Mouse (Mus musculus): ENCODE measurements around the gene Slc39a5. TPM values are rescaled to one million over a fixed set of nuclear protein-coding genes. Genes with fewer than 3 reads are reported as not detected.
A peak's percentile ranks its signal among the peaks of the same experiment; 100 is the strongest.

Gene Slc39a5
- polyA plus RNA-seq, 1 experiment from 2014 or later: 88.2 TPM

DNA sequence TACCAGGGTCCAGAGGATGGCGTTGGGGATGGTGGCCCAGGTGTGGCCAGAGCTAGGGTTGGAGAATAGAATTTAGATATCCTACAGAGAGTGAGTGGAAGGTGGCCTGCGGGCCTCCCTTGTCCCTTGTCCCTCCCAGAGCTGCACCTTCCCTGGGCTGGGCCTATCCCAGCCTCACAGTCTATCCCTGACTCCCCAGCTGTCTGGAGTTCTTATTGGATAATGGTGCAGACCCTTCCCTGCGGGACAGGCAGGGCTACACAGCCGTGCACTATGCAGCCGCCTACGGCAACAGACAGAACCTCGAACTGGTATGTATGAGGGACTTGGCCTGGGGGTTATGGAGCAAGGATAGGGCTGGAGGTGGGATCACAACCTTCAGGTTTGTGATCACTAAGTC lies 15.1 kb downstream of the Slc39a5 start:
- ATAC-seq (ENCODE audit: low read depth): no peak
- H3K27ac ChIP-seq (ENCODE audit: low read length): no peak overlapping the region
- H3K27me3 ChIP-seq (ENCODE audit: control insufficient read depth, insufficient read depth, low read depth, low read length): no peaks in the 10 kb centered on the region
- H3K36me3 ChIP-seq (ENCODE audit: control insufficient read depth, insufficient read depth): peaks cover 62% of the 10 kb centered on the region
- 87% methylated on average over 7 of the region's 7 CpGs for WGBS (ENCODE audit: insufficient replicate concordance)
- no peak overlapping the region for H3K4me2 ChIP-seq (ENCODE audit: low read depth, low read length)
- no peak overlapping the region for H3K4me3 ChIP-seq (ENCODE audit: low read depth, low read length)
- no peak overlapping the region for H3K9ac ChIP-seq (ENCODE audit: low read depth, low read length)
- H3K4me1 ChIP-seq (ENCODE audit: control insufficient read depth, low read depth, low read length): no peaks in the 10 kb centered on the region
- H3K9me3 ChIP-seq (replicated peaks; ENCODE audit: control insufficient read depth, low read length): no peaks in the 10 kb centered on the region

DNA sequence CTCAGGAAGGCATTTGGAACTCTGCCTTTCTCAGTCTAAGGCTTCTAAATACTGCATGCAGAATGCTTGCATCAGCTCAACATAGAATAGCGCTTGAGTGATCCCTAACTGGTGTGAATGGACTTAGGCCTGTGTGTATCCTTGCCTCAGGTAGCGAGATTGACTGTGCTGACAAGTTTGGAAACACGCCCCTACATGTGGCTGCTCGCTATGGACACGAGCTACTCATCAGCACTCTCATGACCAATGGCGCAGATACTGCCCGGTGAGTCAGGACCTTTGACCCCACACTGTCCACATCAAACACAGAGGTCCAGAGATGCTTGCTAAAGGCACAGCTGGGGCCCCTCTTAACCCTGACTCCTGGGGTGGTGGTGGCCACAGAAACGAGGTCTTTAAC lies 18.5 kb downstream of the Slc39a5 start:
- H3K27ac ChIP-seq (ENCODE audit: low read length): no peak overlapping the region
- ATAC-seq (ENCODE audit: low read depth): peak; percentile 63
- peaks cover 20% of the 10 kb centered on the region for H3K4me1 ChIP-seq (ENCODE audit: control insufficient read depth, low read depth, low read length)
- WGBS (ENCODE audit: insufficient replicate concordance): 82% methylated on average over 8 of the region's 8 CpGs
- no peak overlapping the region for H3K4me2 ChIP-seq (ENCODE audit: low read depth, low read length)
- H3K4me3 ChIP-seq (ENCODE audit: low read depth, low read length): no peak overlapping the region
- H3K27me3 ChIP-seq (ENCODE audit: control insufficient read depth, insufficient read depth, low read depth, low read length): no peaks in the 10 kb centered on the region
- no peak overlapping the region for H3K9ac ChIP-seq (ENCODE audit: low read depth, low read length)
- H3K9me3 ChIP-seq (replicated peaks; ENCODE audit: control insufficient read depth, low read length): no peaks in the 10 kb centered on the region
- peaks cover 37% of the 10 kb centered on the region for H3K36me3 ChIP-seq (ENCODE audit: control insufficient read depth, insufficient read depth)

DNA sequence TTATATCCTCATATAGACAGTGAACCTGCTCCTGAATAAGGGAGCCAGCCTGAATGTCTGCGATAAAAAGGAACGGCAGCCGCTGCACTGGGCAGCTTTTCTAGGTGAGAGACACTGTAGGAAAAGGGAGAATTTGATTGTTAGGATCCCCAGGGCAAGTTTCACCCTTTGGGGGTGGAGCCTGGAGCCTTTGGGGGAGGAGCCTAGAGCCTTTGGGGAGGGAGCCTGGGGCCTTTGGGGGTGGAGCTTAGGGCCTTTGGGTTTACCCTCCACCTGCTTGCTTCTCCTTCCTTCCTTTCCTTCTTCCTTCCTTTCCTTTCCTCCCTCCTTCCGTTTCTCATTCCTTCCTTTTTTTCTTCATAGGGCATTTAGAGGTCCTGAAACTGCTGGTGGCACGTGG lies 20.5 kb downstream of the Slc39a5 start:
- H3K27ac ChIP-seq (ENCODE audit: low read length): no peak overlapping the region
- WGBS (ENCODE audit: insufficient replicate concordance): 80% methylated on average over 5 of the region's 5 CpGs
- H3K27me3 ChIP-seq (ENCODE audit: control insufficient read depth, insufficient read depth, low read depth, low read length): no peaks in the 10 kb centered on the region
- H3K9me3 ChIP-seq (replicated peaks; ENCODE audit: control insufficient read depth, low read length): no peaks in the 10 kb centered on the region
- H3K4me2 ChIP-seq (ENCODE audit: low read depth, low read length): no peak overlapping the region
- no peak overlapping the region for H3K4me3 ChIP-seq (ENCODE audit: low read depth, low read length)
- peaks cover 26% of the 10 kb centered on the region for H3K36me3 ChIP-seq (ENCODE audit: control insufficient read depth, insufficient read depth)
- H3K9ac ChIP-seq (ENCODE audit: low read depth, low read length): no peak overlapping the region
- no peak for ATAC-seq (ENCODE audit: low read depth)
- H3K4me1 ChIP-seq (ENCODE audit: control insufficient read depth, low read depth, low read length): peaks cover 32% of the 10 kb centered on the region

DNA sequence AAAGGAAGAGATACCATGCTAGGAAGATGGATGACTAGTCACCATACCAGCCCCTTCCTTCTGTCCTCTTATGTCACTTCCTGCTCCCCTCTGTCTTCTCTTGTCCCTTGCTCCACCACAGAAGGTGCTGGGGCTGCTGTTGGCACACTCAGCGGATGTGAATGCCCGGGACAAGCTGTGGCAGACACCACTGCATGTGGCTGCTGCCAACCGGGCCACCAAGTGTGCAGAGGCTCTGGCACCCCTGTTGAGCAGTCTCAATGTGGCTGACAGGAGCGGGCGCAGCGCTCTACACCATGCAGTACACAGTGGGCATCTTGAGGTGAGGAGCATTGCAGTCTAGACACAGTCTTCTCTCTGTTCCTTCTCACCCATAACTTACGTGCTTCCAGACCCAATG lies 21.8 kb downstream of the Slc39a5 start:
- Histone ChIP-seq H3K4me1 (ENCODE audit: control insufficient read depth, low read depth, low read length) (peaks cover 32% of the 10 kb centered on the region), H3K27ac (ENCODE audit: low read length) (no peak overlapping the region), H3K27me3 (ENCODE audit: control insufficient read depth, insufficient read depth, low read depth, low read length) (no peaks in the 10 kb centered on the region), H3K36me3 (ENCODE audit: control insufficient read depth, insufficient read depth) (peaks cover 26% of the 10 kb centered on the region), H3K4me2 (ENCODE audit: low read depth, low read length) (no peak overlapping the region), H3K9me3 (replicated peaks; ENCODE audit: control insufficient read depth, low read length) (no peaks in the 10 kb centered on the region), H3K9ac (ENCODE audit: low read depth, low read length) (no peak overlapping the region), H3K4me3 (ENCODE audit: low read depth, low read length) (no peak overlapping the region)
- WGBS (ENCODE audit: insufficient replicate concordance): 83% methylated on average over 7 of the region's 7 CpGs
- no peak for ATAC-seq (ENCODE audit: low read depth)

DNA sequence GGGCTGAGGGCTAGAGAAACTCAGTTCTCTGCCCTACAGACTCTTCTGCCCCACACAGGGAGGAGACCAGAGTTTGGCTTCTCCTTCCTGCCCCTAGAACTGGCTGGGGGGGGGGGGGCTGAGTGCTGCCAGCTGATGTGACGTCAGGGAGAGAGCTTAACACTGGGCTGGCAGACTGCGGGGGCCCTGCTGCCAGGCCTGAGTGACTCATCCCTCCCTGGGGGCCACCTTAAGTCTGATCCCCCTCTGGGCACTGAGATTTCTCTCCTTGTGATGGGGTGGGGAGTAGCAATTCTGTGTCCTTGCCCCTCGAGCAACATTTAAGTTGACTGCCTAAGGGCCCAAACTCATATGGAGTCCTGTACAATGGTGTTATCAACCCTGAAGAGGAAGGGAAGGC lies 22.6 kb downstream of the Slc39a5 start:
- Histone ChIP-seq H3K4me3 (ENCODE audit: low read depth, low read length) (no peak overlapping the region), H3K27me3 (ENCODE audit: control insufficient read depth, insufficient read depth, low read depth, low read length) (no peaks in the 10 kb centered on the region), H3K36me3 (ENCODE audit: control insufficient read depth, insufficient read depth) (peaks cover 19% of the 10 kb centered on the region), H3K9me3 (replicated peaks; ENCODE audit: control insufficient read depth, low read length) (no peaks in the 10 kb centered on the region), H3K4me1 (ENCODE audit: control insufficient read depth, low read depth, low read length) (peaks cover 32% of the 10 kb centered on the region), H3K27ac (ENCODE audit: low read length) (no peak overlapping the region), H3K9ac (ENCODE audit: low read depth, low read length) (no peak overlapping the region), H3K4me2 (ENCODE audit: low read depth, low read length) (no peak overlapping the region)
- WGBS (ENCODE audit: insufficient replicate concordance): 76% methylated on average over 3 of the region's 3 CpGs
- ATAC-seq (ENCODE audit: low read depth): no peak

DNA sequence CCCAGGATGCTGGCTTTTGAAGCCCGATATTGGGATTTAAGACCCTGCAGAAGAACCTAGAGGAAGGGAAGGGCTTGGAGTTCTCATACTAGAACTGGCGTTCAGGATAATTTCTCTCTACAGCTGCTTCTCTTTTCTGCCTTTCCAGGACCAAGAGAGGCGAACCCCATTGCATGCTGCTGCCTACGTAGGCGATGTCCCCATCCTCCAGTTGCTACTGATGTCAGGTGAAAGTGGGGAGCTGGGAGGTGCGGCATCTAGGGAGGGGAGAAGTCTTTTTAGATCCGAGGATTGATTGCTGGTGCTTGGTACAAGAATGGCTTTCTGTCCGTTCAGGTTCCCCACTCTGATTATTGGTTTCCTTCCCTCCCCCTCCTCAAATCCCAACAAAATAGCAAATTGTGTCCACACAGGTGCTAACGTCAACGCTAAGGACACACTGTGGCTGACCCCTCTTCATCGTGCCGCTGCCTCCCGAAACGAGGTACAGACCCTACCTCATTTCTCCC lies 23.0 kb downstream of the Slc39a5 start:
- WGBS (ENCODE audit: insufficient replicate concordance): 65% methylated on average over 14 of the region's 14 CpGs

DNA sequence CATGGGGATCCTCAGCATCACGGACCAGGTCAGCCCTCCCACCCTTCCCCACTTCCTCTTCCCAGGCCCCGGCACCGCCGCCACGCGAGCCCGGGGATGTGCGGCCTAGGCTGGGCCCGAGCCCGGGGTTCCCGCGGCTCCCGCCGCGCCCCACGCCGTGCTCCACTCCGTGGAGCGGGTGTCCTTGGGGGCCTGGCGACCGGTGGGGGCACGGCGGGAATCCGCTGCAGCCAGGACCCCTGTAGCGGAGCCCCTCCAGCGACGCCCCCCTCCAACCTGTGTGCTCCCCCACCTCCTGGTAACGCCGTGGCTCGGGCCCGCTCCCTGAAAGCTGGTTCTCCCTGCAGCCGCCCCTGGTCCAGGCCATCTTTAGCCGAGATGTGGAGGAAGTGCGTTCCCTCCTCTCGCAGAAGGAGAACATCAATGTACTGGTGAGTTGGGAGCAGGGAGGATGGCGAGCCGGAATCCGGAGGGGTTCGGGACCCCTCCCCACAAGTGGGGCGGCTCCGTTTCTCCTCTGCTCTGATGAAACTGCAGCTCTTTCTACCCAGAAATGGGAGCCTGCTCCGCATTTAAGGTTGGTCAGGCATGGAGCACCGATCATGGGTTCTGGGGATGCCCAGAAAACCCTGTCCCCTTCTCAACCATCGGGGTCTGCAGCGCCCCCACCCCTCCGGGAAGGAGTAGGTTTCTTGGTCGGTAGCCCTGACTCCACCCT lies 23.6 kb downstream of the Slc39a5 start:
- Histone ChIP-seq H3K4me3 (ENCODE audit: low read depth, low read length) (peak overlapping the region; percentile 85), H3K4me2 (ENCODE audit: low read depth, low read length) (peak overlapping the region; percentile 95), H3K9ac (ENCODE audit: low read depth, low read length) (peak overlapping the region; percentile 91), H3K4me1 (ENCODE audit: control insufficient read depth, low read depth, low read length) (peaks cover 39% of the 10 kb centered on the region), H3K36me3 (ENCODE audit: control insufficient read depth, insufficient read depth) (peaks cover 11% of the 10 kb centered on the region), H3K27me3 (ENCODE audit: control insufficient read depth, insufficient read depth, low read depth, low read length) (no peaks in the 10 kb centered on the region), H3K9me3 (replicated peaks; ENCODE audit: control insufficient read depth, low read length) (no peaks in the 10 kb centered on the region), H3K27ac (ENCODE audit: low read length) (peak overlapping the region; percentile 61)
- peak; percentile 58 for ATAC-seq (ENCODE audit: low read depth)
- under 1% methylated on average over 47 of the region's 47 CpGs for WGBS (ENCODE audit: insufficient replicate concordance)

More for the DNA sequence above, 23.0 kb downstream of the Slc39a5 start:
- Histone ChIP-seq H3K4me3 (ENCODE audit: low read depth, low read length) (peak overlapping the region; percentile 85), H3K9me3 (replicated peaks; ENCODE audit: control insufficient read depth, low read length) (no peaks in the 10 kb centered on the region), H3K4me2 (ENCODE audit: low read depth, low read length) (peak overlapping the region; percentile 95), H3K27me3 (ENCODE audit: control insufficient read depth, insufficient read depth, low read depth, low read length) (no peaks in the 10 kb centered on the region), H3K9ac (ENCODE audit: low read depth, low read length) (peak overlapping the region; percentile 91), H3K27ac (ENCODE audit: low read length) (no peak overlapping the region; the same call in 1 of the 2 replicates), H3K36me3 (ENCODE audit: control insufficient read depth, insufficient read depth) (peaks cover 17% of the 10 kb centered on the region), H3K4me1 (ENCODE audit: control insufficient read depth, low read depth, low read length) (peaks cover 37% of the 10 kb centered on the region)
- ATAC-seq (ENCODE audit: low read depth): no peak

DNA sequence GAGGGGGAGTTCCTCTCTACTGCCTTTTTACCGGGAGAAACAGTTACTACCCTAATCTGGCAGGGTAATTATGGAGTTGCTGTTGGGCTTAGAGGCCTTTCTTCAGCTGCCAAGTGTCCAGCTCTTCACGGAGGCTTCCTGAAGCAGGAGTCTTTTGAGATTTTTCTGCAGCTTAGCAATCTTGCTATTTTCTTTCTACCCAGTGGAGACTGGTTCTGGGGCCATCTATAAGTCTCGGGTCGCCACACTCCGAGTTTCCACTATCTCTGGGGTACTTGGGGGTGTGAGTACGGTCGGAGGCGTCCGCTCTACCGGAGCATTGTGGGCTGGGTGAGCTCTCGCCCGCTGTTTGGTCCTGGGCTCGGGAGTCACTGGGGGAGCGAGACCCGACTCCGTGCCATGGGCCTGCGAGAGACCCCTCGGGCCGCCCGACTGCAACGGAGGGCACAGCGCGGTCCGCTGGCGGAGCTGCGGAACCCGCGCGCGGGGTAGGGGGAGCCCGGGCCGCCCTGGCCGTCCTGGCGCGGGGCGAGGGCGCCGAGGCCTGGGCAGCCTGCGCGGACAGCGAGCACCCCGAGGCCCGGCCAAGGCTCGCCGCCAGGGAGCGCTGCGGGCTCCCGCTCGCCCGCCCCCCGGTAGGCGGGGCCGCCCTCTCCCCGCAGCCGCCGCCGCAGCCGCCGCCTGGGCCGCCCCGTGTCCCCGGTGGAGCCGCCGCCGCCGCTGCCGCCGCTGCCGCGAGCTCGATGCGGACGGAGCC lies 24.4 kb downstream of the Slc39a5 start, which contains the start of gene Ankrd52:
Gene Ankrd52, plus strand, starts transcription at position 661 of the 757 bp plus-strand sequence.
- WGBS (ENCODE audit: insufficient replicate concordance): under 1% methylated on average over 52 of the region's 73 CpGs
- Histone ChIP-seq H3K4me1 (ENCODE audit: control insufficient read depth, low read depth, low read length) (peaks cover 39% of the 10 kb centered on the region), H3K9ac (ENCODE audit: low read depth, low read length) (peak within 1 kb of the TSS; percentile 91), H3K27ac (ENCODE audit: low read length) (peak within 1 kb of the TSS; percentile 77), H3K4me2 (ENCODE audit: low read depth, low read length) (peak within 1 kb of the TSS; percentile 95), H3K9me3 (replicated peaks; ENCODE audit: control insufficient read depth, low read length) (no peaks in the 10 kb centered on the region), H3K4me3 (ENCODE audit: low read depth, low read length) (peak within 1 kb of the TSS; percentile 85), H3K36me3 (ENCODE audit: control insufficient read depth, insufficient read depth) (peaks cover 3% of the 10 kb centered on the region), H3K27me3 (ENCODE audit: control insufficient read depth, insufficient read depth, low read depth, low read length) (no peaks in the 10 kb centered on the region)
- ATAC-seq (ENCODE audit: low read depth): peak; percentile 93

DNA sequence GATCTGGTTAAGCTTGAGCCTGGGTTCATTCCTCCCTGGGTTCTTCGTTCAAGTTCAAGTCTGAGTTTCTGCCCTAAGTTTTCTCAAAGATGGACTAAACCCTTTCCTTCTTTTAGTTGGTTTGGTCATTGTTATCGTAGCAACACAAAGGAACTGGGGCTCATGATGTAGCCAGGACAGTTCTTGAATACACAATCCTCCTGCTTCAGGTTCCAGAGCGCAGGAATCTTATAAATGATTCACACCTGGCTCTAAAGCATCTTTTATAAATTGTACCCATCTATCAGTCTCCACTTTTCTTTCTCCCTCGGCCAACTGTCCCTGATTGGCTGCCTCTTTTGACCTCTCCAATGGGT lies 25.0 kb downstream of the Slc39a5 start:
- ATAC-seq (ENCODE audit: low read depth): no peak
- Histone ChIP-seq H3K27ac (ENCODE audit: low read length) (peak overlapping the region; percentile 77), H3K9ac (ENCODE audit: low read depth, low read length) (peak overlapping the region; percentile 91), H3K4me2 (ENCODE audit: low read depth, low read length) (peak overlapping the region; percentile 95), H3K27me3 (ENCODE audit: control insufficient read depth, insufficient read depth, low read depth, low read length) (no peaks in the 10 kb centered on the region), H3K4me1 (ENCODE audit: control insufficient read depth, low read depth, low read length) (peaks cover 39% of the 10 kb centered on the region), H3K36me3 (ENCODE audit: control insufficient read depth, insufficient read depth) (no peaks in the 10 kb centered on the region), H3K4me3 (ENCODE audit: low read depth, low read length) (peak overlapping the region; percentile 85), H3K9me3 (replicated peaks; ENCODE audit: control insufficient read depth, low read length) (no peaks in the 10 kb centered on the region)
- 52% methylated on average over 4 of the region's 4 CpGs for WGBS (ENCODE audit: insufficient replicate concordance)
